Mouse (Mus musculus) thymus, adult 18-20 months (tissue): ENCODE data around the gene Pou2f1.

Experiments
- DNase-seq, 2 experiments: peaks; one replicate each; pipeline ENCODE4 v3.0.0; 2022; ENCODE audit warnings: mixed read lengths in 2 of 2

Gene Pou2f1

DNA sequence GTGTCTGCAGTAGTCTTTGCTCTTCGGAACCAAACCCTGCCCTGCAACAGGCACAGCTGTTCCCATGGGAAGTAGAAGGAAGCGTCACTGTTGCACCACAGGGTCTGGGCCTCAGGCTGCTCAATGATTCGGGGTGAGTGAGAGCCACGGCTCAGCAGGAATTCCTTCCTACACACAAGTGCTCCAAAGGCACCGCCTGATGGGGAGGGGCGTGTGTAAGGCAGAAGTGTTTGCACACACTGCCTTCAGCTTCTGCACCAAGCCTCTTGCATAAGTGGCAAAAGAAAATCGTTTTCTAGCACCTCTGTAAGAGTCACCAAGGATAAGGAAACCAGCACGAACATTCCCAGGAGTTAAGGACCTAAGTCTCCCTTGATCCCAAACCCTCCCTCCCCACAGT, 127.8 kb downstream of the Pou2f1 start:
- DNase-seq = no peak

DNA sequence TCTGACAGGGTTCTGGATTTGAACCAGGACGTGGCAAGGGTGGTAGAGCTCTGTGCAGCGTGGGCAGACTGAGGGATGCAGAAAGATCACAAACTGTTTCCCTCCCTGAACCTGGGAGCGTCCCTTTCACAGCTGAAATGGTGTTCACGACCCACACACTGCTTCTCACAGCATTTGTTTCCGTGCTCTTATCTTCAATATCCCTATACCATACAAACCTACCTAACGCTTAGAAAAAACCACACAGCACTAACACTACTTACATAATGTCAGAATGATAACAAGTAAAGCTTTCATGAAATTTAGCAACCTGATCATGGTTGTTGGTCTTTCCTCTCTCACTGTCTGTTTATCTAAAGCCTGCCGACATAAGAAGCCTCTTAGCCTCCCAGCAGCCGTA, 133.8 kb downstream of the Pou2f1 start:
- DNase-seq = no peak

DNA sequence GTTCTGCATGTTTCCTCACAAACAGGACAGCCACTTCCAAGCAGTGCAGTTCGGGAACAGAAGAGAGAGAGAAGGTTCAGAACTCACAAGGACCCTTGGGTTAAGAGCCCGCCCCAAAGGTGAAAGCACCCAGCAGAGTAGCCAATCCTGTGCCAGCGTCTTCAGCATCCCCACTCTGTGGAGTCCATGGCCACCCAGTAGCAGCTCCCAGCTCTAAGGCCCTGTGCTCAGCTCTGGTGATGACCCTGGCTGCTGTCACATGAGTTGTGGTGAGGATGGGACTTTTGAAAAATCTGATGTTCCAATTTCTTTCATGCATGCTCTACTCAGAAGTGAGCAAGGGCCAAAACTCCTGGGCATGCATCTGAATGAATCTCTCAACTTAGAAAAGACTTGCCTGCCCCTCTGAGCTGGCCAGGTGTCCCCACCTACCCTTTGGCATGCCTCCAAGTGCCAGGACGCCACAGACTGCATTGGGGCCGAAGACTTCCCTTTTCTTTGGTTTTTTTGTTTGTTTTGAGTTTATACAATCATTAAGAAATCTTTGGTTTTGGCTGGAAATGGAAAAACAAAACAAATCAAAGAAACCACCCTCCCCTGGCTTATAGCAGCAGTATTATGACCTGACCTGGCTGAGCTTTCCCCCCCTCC, 135.7 kb downstream of the Pou2f1 start:
- DNase-seq = no peak

DNA sequence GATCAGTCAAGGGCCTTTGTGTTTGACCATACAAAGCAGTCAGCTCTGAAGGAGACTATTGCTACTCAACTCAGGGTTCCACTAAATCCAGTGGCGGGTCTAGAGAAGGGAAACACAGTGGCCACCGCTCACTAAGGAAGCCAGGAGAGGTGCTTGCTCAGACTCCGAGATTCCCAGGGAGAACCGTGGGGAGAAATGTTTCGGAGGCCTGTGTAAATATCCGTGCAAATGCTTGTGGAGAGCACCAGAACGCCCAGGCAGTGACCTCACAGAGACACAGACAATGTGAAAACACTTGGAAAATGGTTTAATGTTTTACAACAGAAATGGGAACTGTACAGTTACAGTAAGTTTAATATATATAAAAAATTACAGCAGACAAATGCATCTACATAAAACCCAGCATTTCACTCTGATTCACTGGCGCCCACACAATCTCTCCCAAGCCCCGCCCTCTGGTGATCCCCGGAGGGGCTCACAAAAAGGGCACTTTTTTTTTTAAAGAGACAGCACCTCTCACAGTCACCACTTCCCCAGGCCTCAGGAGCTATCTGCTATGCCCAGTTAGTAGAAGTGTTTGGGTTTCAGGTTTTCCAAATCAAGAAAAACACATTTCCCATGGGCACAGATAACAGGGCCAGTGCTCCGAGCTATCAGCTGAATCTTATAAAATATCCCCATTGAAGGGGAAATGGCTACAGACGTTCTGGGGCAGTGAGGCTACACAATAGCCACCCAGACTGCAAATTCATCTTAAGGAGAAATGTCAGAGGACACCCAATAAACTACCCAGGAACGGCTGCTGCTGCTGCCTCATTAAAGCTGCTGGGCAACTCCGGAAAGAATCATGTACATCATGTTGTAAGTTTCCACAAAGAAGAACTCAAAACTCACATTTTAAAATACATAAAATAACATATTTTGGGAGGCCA, 137.3 kb downstream of the Pou2f1 start:
- DNase-seq = no peak

DNA sequence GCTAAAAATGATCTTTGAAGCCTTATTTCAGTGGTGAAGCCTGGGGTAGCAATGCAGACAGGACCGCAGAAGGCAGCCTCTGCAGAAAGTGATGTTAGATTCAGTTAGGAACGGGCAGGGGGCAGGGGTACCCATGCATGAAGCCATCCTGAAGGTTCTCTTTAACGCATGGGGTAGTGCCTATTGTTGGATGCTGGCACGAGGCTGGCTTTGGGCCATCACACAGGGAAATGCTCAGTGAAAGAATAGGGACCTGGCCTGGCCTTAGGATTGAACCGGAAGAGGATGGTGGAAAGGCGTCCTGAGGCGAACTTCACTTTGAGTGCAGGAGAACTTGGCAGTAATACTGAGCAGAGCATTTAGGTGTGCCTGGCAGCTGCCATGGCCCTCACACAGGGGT, 140.4 kb downstream of the Pou2f1 start:
- DNase-seq = no peak

DNA sequence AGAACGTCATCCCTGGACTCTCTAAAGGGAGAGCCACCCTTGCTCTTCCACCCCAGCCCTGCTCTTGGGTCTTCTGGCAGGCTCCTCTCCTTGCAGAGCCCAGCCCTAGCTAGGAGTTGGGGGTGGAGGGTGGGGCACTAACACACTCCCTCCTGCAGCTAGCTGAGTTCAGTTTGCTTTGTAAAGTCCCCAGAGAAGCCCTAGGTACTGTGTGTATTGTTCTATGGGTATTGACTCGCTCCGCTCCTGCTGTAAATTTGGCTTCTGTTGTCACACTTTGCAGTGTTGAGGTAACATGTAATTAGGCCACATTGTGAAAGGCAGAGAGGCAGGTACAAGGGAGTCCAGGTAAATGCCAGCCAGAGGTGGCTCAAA, 141.3 kb downstream of the Pou2f1 start:
- DNase-seq = no peak

DNA sequence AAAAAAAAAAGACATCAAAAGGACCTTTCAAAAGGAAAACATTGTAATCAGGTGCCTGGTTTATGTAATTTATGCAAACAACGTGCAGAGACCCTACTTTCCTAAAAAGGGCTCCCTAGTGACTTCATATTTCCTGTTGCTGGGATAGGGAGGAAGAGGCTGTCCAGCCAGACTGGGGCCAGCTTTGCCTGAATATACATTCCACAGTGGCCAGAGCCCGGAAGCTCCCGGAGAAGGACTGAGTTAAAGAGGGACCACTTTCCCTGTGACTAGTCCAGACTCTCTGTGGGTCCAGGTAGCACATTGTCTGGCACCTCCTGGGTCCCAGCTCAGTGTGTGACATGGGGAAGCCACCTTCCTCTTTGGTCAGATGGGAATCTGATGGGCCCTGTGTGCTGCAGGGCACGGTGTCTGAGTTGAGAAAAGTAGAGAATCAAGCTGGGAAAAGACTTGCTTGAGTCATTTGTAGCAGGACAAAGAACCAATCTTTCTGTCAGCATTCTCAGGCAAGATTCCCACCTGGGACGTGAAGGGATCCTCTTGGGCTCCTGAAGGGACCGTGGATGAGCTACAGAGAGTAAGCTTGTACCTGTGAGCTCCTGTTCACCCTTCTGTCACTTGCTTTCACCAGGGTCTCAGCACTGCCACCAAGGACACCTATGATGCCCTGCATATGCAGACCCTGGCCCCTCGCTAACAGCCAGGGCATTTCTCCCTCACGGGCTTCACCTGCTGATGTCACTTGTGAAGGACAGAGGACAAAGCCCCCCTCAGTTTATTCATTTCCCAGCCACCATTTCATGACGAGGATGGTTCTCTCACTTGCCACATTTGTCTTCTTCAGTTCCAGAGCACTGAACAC, 141.9 kb downstream of the Pou2f1 start:
- DNase-seq = no peak

DNA sequence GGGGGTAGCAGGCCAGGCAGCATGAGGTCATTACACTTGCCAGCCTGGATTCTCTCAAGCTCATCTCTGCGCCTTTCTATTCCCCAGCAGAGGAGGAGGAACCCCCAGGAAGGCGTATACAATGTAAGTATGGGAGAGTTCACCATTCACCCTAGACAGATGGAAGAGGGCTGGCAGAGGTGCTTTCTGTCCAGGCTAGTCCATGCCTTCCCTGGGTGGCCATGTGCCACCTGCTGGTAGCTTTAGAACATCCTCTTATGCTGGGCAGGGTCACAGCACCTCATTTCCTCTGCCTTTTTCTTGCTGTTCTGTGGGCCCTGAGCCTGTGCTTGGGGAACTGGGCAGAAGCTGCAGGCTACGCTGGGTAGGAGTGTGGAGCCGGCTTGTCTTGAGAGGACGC, 144.1 kb downstream of the Pou2f1 start:
- DNase-seq = peak in 1 of 2 experiments; percentile 42

DNA sequence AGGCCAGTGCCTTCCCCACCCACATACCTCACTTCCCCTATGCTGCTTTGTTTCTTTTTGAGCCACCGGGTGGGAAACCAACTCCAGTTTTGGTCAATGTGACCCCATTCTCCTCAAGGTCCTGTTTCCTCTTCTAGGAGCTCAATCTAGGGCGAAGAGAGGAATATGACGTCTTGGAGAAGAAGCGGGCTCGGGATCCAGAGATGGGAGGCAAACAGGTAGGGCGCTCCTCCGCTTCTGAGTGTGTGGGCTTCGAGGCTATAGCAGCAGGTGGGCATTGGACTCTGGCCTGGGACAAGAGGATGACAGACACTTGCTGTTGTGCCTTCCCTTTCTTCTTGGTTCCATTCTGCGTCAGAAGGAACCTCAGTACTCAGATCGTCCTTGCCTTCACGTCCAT, 145.2 kb downstream of the Pou2f1 start:
- no peak for DNase-seq

DNA sequence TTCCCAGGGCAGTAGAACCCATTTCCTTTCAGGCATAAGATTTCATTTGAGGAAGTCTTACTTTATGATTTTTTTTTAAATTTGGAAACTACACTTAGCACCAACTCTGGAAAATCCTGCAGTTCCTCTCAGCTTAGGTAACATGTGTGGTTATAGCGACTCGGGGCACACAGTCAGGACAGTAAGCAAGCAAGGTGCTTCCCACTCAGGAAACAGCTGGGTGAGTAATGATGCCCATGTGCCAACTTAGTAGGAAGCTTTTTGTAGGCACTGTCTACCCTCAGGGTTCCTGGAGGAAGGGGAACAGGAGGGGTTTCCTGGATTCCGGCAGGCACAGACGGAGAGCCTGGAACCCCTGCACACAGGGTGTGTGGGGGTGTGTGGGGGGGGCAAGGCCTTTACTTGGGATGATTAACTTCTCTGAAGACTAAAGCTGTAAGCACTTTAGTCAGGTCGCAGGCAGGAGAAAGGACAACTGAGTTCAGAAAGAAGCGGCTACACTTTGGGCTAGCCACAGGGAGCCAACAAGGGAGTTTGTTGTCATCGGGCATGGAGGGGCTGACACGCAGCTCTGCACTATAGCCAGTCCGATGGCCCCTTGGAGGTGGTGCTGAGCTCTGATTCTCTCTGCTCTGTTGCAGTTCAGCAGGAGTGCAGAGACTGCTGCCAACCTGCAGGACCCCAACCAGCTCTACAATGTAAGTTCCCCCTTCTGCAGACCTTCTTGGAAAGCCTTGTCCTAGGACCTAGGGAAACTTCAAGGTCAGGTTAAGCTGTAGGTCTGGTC, 146.5 kb downstream of the Pou2f1 start:
- DNase-seq = no peak

DNA sequence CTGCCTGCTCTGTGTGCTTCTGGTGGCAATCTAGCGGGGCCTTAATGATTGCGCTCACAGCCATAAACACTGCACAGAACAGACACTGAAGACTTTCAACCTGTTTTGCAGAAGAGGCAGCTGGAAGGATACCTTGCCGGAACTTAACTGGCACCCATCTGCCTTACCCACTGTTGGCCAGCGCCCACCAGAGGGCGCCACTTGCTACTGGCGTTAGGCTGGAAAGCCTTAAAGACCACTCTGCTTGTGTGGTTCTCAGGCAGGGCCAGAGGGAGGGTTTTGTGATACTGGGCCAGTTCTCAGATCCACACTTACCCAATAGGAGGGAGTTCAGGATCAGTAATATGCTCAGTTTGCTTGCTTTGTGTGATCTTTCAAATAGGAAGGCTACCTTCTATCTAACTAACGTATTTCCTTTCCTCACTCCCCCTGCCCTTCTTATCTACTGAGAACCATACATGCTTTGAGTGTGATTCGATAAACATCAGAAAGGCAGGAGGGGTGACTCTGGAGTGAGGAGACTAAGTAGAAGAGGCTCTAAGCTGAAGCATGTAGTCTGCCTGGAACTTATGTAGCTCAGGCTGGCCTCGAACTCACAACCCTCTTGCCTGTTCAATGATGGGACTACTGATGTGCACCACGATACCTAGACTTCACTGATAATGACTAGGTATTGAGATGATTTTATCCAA, 148.6 kb downstream of the Pou2f1 start:
- DNase-seq = peak; percentile 64 to 74

DNA sequence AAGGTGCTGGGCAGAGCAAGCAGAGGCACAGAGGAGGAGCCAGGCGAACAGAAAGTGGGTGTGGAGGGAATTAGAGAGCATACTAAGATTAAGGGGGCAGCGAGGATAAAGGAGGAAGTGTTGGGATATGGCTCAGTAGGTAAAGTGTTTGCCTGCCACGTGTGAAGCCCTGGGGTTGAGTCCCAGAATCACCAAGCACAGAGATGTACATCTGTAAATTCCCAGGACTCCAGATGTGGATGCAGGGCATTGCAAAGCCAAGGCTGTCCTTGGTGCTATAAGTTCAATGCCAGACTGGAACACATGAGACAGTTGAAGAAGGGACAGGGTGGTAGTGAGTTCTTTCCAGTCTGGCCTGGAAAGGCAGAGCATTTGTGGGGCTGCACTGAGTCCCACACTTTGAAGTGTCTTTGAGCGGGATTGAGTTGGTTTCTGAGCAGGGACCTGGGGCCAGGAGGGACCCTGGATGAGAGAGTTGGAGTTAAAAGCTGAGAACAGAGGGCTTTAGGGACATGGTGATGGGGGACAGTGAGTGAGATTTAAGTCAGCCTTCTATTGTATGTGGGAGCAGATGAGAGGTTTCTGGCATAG, 149.3 kb downstream of the Pou2f1 start:
- peak in 1 of 2 experiments; percentile 21 for DNase-seq

DNA sequence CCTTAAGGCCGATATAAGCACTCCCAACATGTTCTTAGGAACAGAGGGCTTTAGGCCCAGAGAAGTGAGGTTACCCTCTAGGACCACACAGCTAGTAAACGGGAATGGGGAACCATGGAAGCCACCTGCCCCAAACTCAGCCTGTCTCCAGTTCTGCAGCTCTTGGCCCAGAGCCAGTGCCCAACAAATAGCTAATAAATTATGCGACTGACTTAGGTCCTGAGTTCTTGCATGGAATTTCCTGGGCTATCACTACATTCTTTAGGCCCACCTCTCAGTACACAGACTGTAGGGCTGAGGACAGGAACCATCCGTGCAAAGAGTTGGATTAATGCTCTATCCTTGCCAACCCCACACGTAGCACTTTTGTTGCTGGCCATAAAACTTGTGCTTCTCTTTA, 150.3 kb downstream of the Pou2f1 start:
- peak in 1 of 2 experiments; percentile 3 for DNase-seq

DNA sequence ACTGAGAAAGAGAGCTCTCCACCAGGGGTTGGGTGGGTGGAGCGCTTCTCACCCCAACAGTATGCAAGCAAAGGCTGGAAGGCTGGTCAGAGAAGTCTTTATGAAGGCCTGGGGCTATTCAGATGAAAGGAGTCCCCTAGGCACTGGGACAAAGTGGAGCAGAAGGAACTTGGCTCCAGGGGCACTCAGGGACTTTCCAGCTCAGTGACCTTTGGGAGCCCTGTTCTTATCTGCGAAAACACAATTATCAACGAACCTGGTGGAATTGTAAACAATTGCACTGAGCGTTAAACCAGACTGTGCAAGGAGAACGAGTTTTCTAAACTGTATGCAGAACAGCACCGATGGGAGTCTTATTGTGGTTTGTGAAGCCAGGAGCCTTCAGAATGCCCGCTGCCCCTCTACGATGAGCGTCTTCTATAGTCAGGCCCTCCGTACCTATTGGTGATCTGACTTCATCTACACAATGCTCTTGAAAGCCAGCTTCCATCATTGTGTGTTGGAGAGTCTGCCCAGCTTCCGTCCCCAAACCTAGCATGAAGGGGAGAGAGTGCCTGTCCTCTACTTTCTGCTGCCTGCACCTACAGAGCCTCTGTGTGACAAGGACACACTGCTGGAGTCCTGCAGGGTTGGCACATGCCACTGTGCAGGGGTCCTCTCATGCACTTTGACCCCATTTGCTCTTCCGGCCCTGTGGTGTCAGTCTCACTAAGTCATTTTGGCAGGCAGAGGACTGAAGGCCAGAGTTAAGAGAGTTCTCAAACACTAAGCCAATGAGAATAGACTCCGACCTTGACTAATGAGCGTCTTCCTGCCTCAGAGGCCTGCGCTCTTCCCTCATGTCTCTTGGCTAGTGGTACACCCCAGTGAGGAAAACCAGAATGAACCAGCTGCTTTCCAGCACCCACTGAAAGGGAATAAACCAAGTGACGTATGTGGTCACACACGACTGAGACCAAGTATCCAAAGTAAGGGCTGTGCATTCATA, 152.7 kb downstream of the Pou2f1 start:
- peak in 1 of 2 experiments; percentile 21 for DNase-seq

DNA sequence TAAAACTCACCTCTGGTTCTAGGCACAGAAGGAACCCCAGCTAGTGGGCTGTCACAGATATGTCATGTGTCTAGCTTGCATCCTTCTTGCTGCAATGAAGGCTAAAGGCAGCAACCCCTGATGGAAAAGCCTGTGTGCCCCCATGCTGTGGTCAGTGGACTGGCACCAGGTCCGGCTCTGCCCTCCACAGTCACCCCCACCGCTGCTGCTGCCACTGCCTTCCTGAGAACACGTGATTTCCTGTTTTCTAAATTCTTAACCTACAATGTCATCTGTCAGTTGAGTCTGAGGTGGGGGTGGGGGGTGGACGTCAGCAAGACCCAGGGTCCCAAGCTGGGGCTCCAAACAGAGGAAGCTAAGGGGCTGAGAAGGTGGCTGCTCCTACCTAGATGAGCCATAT, 153.6 kb downstream of the Pou2f1 start:
- peak; percentile 54 to 79 for DNase-seq

DNA sequence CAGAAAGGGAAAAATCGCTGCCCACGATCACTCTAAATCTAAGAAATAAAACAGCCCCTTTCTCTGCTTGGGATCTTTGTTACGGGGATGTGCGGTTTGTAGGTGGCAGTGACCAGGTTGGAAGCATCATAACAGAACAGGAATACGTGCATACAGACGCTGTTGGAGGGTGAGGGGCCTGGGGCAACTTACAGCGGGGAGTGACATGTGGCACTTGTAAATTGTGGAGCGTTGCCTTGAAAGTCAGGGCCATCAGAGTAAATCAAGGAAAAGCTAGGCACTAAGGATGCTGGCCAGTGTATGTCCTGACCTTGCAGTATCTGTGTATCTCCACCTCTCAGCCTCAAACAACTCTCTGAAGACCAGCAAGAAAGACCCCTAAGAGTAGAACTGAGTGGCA, 154.1 kb downstream of the Pou2f1 start:
- DNase-seq = peak in 1 of 2 experiments; percentile 24

DNA sequence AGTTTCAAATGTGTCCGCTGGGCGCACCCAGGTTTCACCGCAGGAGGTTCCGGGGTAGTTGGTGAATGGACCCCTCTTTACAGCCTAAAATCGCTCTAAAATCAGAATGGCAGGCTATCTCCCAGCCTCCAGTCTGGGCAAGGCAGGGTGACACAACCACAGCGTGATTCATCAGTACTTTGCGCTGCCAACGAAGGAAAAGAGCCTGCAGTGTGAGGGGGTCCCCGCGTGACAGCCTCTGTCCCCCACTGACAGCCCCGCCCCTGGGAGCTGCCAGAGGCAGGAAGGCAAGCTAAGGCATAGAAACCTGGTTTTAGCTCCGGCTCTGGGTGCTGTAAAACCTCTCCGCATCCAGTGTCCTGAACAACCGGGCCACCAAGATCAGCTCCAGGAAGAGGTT, 157.1 kb downstream of the Pou2f1 start:
- peak; percentile 70 to 83 for DNase-seq

DNA sequence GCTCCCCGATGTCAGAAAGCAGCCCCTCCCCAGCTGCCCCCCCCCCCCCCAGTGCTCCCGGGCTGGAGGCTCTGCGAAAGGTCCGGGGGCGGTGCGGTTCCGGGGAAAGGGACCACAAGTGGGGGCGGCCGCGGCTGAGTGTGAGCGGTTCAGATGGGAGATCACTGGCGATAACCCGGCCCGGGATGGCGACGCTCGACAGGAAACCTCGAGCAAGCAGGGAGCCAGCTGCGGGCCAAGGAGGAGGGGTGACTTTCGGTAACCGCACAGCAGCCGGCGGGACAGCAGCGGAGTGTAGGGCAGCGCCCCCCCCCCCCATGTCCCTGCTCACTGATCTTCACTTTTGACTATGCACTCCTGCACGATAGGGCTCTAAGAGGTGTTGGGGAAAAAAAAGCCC, 157.5 kb downstream of the Pou2f1 start:
- peak; percentile 76 to 86 for DNase-seq

DNA sequence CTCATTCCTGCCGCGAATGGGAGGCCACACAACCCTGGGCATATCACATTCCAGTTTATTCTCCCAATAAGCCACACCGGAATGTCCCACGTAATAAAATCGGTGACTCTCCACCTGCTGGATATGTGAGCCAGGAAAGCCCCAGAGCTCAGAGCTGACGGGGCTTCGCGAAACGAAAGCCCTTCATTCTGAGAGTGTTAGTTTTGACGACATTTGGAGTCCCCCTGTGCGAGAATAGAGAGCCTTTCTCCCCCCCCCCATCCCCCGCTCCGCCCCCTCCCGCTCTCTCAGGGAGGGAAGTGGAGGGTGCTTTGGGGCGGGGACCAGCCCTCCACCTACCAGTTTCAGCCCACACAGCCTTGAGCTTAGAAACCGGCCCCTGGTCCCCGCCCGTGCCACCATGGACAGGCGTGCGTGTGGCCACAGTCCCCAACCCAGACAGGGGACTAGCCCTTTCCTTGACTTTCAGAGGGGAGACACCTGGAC, 158.0 kb downstream of the Pou2f1 start:
- peak; percentile 65 to 78 for DNase-seq

DNA sequence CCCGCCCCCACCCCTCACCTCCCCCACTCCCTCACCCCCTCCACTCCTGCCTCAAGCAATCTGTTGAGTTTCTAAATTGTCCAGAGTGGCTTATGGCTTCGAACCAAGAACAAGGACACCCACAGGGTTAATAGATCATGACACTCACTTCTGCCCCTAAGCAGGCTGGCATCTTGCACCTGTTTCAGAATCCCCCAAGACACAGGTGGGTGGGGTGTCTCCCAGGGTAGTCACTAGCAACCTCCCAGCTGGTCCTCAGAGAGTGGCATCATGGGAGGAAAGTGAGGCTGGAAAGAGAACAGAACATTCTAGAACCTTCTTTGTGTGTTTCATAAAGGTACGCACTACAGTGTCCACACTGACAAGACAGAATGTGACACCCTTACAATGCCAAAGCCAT, 158.9 kb downstream of the Pou2f1 start:
- DNase-seq = peak; percentile 62 to 83
